Mouse (Mus musculus) C2C12 (cell line): Measurements from ENCODE around the gene Defb25.

Experiments used
- CTCF ChIP-seq: IDR thresholded peaks from one replicate; pipeline ENCODE4 v1.5.1; 2011; ENCODE audit not compliant: control insufficient read depth, insufficient read depth, insufficient read length
- FOSL1 ChIP-seq: IDR thresholded peaks from one replicate; pipeline ENCODE4 v1.8.0; 2011; ENCODE audit warnings: mild to moderate bottlenecking, low read length; ENCODE audit not compliant: poor library complexity, insufficient read depth, severe bottlenecking
- MAX ChIP-seq: IDR thresholded peaks from one replicate; pipeline ENCODE4 v1.6.1; 2011; ENCODE audit warnings: mild to moderate bottlenecking, control low read depth
- MYOG ChIP-seq: IDR thresholded peaks from one replicate; pipeline ENCODE4 v1.6.1; 2011; ENCODE audit not compliant: control insufficient read depth, insufficient read length; ENCODE audit errors: extremely low read depth
- USF1 ChIP-seq: IDR thresholded peaks from one replicate; pipeline ENCODE4 v1.6.1; 2011; ENCODE audit warnings: low read depth, mild to moderate bottlenecking, control low read depth, moderate library complexity

DNA sequence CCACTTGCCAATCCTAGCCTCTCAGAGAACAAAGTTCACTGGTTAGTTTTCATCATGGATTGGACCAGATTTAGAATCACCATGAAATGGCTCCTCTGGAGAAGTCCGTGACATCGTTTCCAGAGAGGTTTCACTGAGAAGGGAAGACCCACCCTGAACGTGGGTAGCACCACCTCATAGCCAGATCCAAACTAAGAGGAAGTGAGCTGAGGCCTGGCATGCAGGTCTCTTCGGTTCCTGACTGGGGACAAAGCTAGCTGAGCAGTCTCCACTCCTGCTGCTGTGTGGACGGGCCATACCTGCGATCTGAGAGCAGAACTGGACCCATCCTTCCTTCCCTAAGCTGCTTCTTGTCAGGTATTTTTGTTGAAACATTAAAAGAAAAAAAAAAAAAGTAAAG lies 38.3 kb upstream of the Defb25 start:
- no peak for TF ChIP-seq CTCF
- no peak for TF ChIP-seq USF1
- no peak for TF ChIP-seq FOSL1
- TF ChIP-seq MYOG = no peak
- no peak for TF ChIP-seq MAX
